Mouse (Mus musculus) kidney, adult 9 months (tissue): ENCODE measurements around the gene Fgd1.

Experiments used
- DNase-seq: peaks from one replicate; pipeline ENCODE4 v3.0.0; 2022

Fgd1 gene

GRCm38 (mm10) chrX:151045850-151046249 is at the start of gene Fgd1:
Gene Fgd1 (plus strand): TSS chrX:151046150.
- no peak for DNase-seq

GRCm38 (mm10) chrX:150996775-150997174 is 49.2 kb upstream of the Fgd1 start:
- no peak for DNase-seq

GRCm38 (mm10) chrX:151016938-151017877 is 28.7 kb upstream of the Fgd1 start, which contains the start of gene Gnl3l:
Gene Gnl3l (minus strand): TSS chrX:151017322.
- DNase-seq: peak; percentile 93

- DNase-seq: no peak
These were observed 28.1 kb upstream of the Fgd1 start for GRCm38 (mm10) chrX:151017897-151018296.

- no peak for DNase-seq
These were observed 27.2 kb upstream of the Fgd1 start for GRCm38 (mm10) chrX:151018798-151019197.

- no peak for DNase-seq
These were observed 14.6 kb upstream of the Fgd1 start for GRCm38 (mm10) chrX:151031400-151031799.

GRCm38 (mm10) chrX:151041223-151041622 is 4.7 kb upstream of the Fgd1 start:
- no peak for DNase-seq

- no peak for DNase-seq
These were observed 371 bp downstream of the Fgd1 start for GRCm38 (mm10) chrX:151046321-151046720.

- peak; percentile 91 for DNase-seq
These were observed 954 bp downstream of the Fgd1 start for GRCm38 (mm10) chrX:151046777-151047430.

GRCm38 (mm10) chrX:151047431-151048058 is 1.6 kb downstream of the Fgd1 start:
- peak; percentile 13 for DNase-seq

GRCm38 (mm10) chrX:151049661-151050215 is 3.8 kb downstream of the Fgd1 start:
- DNase-seq: no peak

- no peak for DNase-seq
These were observed 4.4 kb downstream of the Fgd1 start for GRCm38 (mm10) chrX:151050337-151050736.

- no peak for DNase-seq
These were observed 8.5 kb downstream of the Fgd1 start for GRCm38 (mm10) chrX:151054489-151054888.

- DNase-seq: peak; percentile 19
These were observed 9.6 kb downstream of the Fgd1 start for GRCm38 (mm10) chrX:151055559-151055958.

GRCm38 (mm10) chrX:151059346-151059745 is 13.4 kb downstream of the Fgd1 start:
- DNase-seq: no peak

GRCm38 (mm10) chrX:151061615-151062299 is 15.8 kb downstream of the Fgd1 start:
- no peak for DNase-seq

- no peak for DNase-seq
These were observed 20.2 kb downstream of the Fgd1 start for GRCm38 (mm10) chrX:151066071-151066666.

GRCm38 (mm10) chrX:151067876-151068275 is 21.9 kb downstream of the Fgd1 start:
- no peak for DNase-seq

GRCm38 (mm10) chrX:151076007-151076406 is 30.1 kb downstream of the Fgd1 start:
- no peak for DNase-seq

GRCm38 (mm10) chrX:151076941-151077485 is 31.1 kb downstream of the Fgd1 start:
- DNase-seq: no peak

- no peak for DNase-seq
These were observed 39.6 kb downstream of the Fgd1 start for GRCm38 (mm10) chrX:151085599-151085998.

GRCm38 (mm10) chrX:151087418-151087817 is 41.5 kb downstream of the Fgd1 start:
- DNase-seq: no peak
